In genomic region chr4:117680963-117681362, GRCm38 (mm10) we compare ENCODE assay signal across 11 mouse cellular contexts. TPM values are rescaled to one million over a fixed set of nuclear protein-coding genes. Genes with fewer than 3 reads are reported as not detected.
A peak's percentile ranks its signal among the peaks of the same experiment; 100 is the strongest.
DNase-seq lines count a peak whose midpoint lies in the region; ATAC-seq lines count a peak whose summit lies in the region.
"Had no signal": no experiment of that assay in that cellular context is flagged by ENCODE, and none has a peak within 500 bp of the region (broad histone marks: within the 10 kb centered on the region; RNA-seq: fewer than 3 reads in every experiment).

No protein-coding gene starts in this region.

- no peaks in the 10 kb centered on the region for H3K27me3 ChIP-seq in forebrain, embryonic 10.5 days (ENCODE audit: poor library complexity, severe bottlenecking)
- H3K27me3 ChIP-seq in forebrain, embryonic 16.5 days (replicated peaks; ENCODE audit: control insufficient read depth, insufficient read depth, low read length) = no peaks in the 10 kb centered on the region
- no peaks in the 10 kb centered on the region for H3K27me3 ChIP-seq in neural tube, embryonic 12.5 days (replicated peaks)
- H3K27me3 ChIP-seq in limb, embryonic 11.5 days (ENCODE audit: control insufficient read depth, insufficient read depth, low read length) = no peaks in the 10 kb centered on the region
- no peaks in the 10 kb centered on the region for H3K27me3 ChIP-seq in stomach, embryonic 15.5 days (replicated peaks)

- H3K9me3 ChIP-seq in forebrain, embryonic 10.5 days = no peaks in the 10 kb centered on the region
- no peaks in the 10 kb centered on the region for H3K9me3 ChIP-seq in forebrain, embryonic 16.5 days (ENCODE audit: control insufficient read depth, low read length)
- no peaks in the 10 kb centered on the region for H3K9me3 ChIP-seq in neural tube, embryonic 12.5 days
- no peaks in the 10 kb centered on the region for H3K9me3 ChIP-seq in limb, embryonic 11.5 days (ENCODE audit: control insufficient read depth, low read length)
- H3K9me3 ChIP-seq in stomach, embryonic 15.5 days = no peaks in the 10 kb centered on the region

- no peak overlapping the region for H3K9ac ChIP-seq in forebrain, embryonic 16.5 days (replicated peaks; ENCODE audit: low read depth, low read length)
- H3K9ac ChIP-seq in neural tube, embryonic 12.5 days = peak overlapping the region; percentile 74; the same call in 1 of the 2 replicates
- H3K9ac ChIP-seq in limb, embryonic 11.5 days (ENCODE audit: low read length) = no peak overlapping the region
- H3K9ac ChIP-seq in stomach, embryonic 15.5 days = no peak overlapping the region

- H3K36me3 ChIP-seq in forebrain, embryonic 10.5 days (replicated peaks) = peaks cover 50% of the 10 kb centered on the region
- H3K36me3 ChIP-seq in forebrain, embryonic 16.5 days (ENCODE audit: control insufficient read depth, insufficient read depth) = peaks cover 12% of the 10 kb centered on the region; the same call in 1 of the 2 replicates
- H3K36me3 ChIP-seq in neural tube, embryonic 12.5 days = peaks cover 35% of the 10 kb centered on the region
- no peaks in the 10 kb centered on the region; the same call in 1 of the 2 replicates for H3K36me3 ChIP-seq in limb, embryonic 11.5 days (ENCODE audit: control insufficient read depth, insufficient read depth, low read length)
- peaks cover 28% of the 10 kb centered on the region for H3K36me3 ChIP-seq in stomach, embryonic 15.5 days

- no peak for ATAC-seq in forebrain, embryonic 16.5 days
- ATAC-seq in neural tube, embryonic 12.5 days (ENCODE audit: low FRiP score, low read depth) = no peak
- no peak for ATAC-seq in limb, embryonic 11.5 days (ENCODE audit: insufficient number of reproducible peaks, low FRiP score, low TSS enrichment, low read depth)
- no peak for ATAC-seq in stomach, embryonic 15.5 days (ENCODE audit: insufficient read depth, low FRiP score, low read depth)

- no peak overlapping the region; the same call in 1 of the 2 replicates for H3K4me2 ChIP-seq in forebrain, embryonic 16.5 days (ENCODE audit: low read length)
- H3K4me2 ChIP-seq in neural tube, embryonic 12.5 days (replicated peaks) = peak overlapping the region; percentile 95
- H3K4me2 ChIP-seq in limb, embryonic 11.5 days (ENCODE audit: low read depth, severe bottlenecking) = peak overlapping the region; percentile 84
- H3K4me2 ChIP-seq in stomach, embryonic 15.5 days = peak overlapping the region; percentile 83

- peak overlapping the region; percentile 71 for H3K4me3 ChIP-seq in forebrain, embryonic 10.5 days
- no peak overlapping the region for H3K4me3 ChIP-seq in forebrain, embryonic 16.5 days (replicated peaks; ENCODE audit: low read length)
- H3K4me3 ChIP-seq in neural tube, embryonic 12.5 days = no peak overlapping the region; the same call in 1 of the 2 replicates
- no peak overlapping the region for H3K4me3 ChIP-seq in limb, embryonic 11.5 days (ENCODE audit: low read depth, low read length)
- peak overlapping the region; percentile 82 for H3K4me3 ChIP-seq in stomach, embryonic 15.5 days (replicated peaks)

- DNase-seq in forebrain, embryonic 10.5 days (ENCODE audit: extremely low spot score, low spot score) = no peak
- DNase-seq in neural tube, embryonic 10.5 days (ENCODE audit: extremely low spot score, low spot score) = no peak
- DNase-seq in limb, embryonic 11.5 days (ENCODE audit: low spot score) = no peak
- DNase-seq in thymus, adult 18-20 months = no peak
- DNase-seq in adrenal gland, postnatal 36 days = no peak
- DNase-seq: cerebellum, adult 8-10 months; spleen, adult 18-20 months had no signal

- H3K27ac ChIP-seq in forebrain, embryonic 10.5 days = no peak overlapping the region
- H3K27ac ChIP-seq in forebrain, embryonic 16.5 days (ENCODE audit: low read length) = no peak overlapping the region
- no peak overlapping the region for H3K27ac ChIP-seq in neural tube, embryonic 12.5 days
- H3K27ac ChIP-seq in limb, embryonic 11.5 days (replicated peaks; ENCODE audit: low read depth, low read length) = no peak overlapping the region
- H3K27ac ChIP-seq in stomach, embryonic 15.5 days = no peak overlapping the region

- H3K4me1 ChIP-seq in forebrain, embryonic 10.5 days = peaks cover 24% of the 10 kb centered on the region
- H3K4me1 ChIP-seq in forebrain, embryonic 16.5 days (replicated peaks; ENCODE audit: control insufficient read depth, insufficient read depth, low read length) = peaks cover 15% of the 10 kb centered on the region
- H3K4me1 ChIP-seq in neural tube, embryonic 12.5 days = peaks cover 12% of the 10 kb centered on the region
- peaks cover 4% of the 10 kb centered on the region for H3K4me1 ChIP-seq in limb, embryonic 11.5 days (ENCODE audit: control insufficient read depth, insufficient read depth, low read length)
- H3K4me1 ChIP-seq in stomach, embryonic 15.5 days = peaks cover 11% of the 10 kb centered on the region; the same call in 1 of the 2 replicates

- WGBS in forebrain, embryonic 10.5 days = 84% methylated on average over 6 of the region's 6 CpGs
- WGBS in forebrain, embryonic 16.5 days = 79% methylated on average over 6 of the region's 6 CpGs
- 83% methylated on average over 6 of the region's 6 CpGs for WGBS in neural tube, embryonic 12.5 days
- 83% methylated on average over 6 of the region's 6 CpGs for WGBS in limb, embryonic 11.5 days
- 81% methylated on average over 6 of the region's 6 CpGs for WGBS in stomach, embryonic 15.5 days

RNA-seq across cellular contexts. Expression of gene Dmap1, which starts 1.1 kb away (rescaled TPM):
- polyA plus RNA-seq in forebrain, embryonic 10.5 days (2016; fragmentation: Nextera tagmentation; extraction: Ambion mirVana) = 72.3 and 76.1 TPM in 2 replicates
- 80.1 and 80.4 TPM in 2 replicates for polyA plus RNA-seq in forebrain, embryonic 16.5 days (2015; fragmentation: Nextera tagmentation; extraction: Ambion mirVana)
- polyA plus RNA-seq in neural tube, embryonic 12.5 days (2016; fragmentation: Nextera tagmentation; extraction: Ambion mirVana) = 66.3 and 77.5 TPM in 2 replicates
- 90.5 and 93.2 TPM in 2 replicates for polyA plus RNA-seq in limb, embryonic 11.5 days (2014; fragmentation: Nextera tagmentation; extraction: Ambion mirVana)
- 47.2 and 50.7 TPM in 2 replicates for polyA plus RNA-seq in stomach, embryonic 15.5 days (2015; fragmentation: Nextera tagmentation; extraction: Ambion mirVana)
- total RNA-seq in adrenal gland, postnatal 36 days (2021) = 10 to 100 TPM; 25.2 to 27.3 TPM

RNA-seq across cellular contexts. Expression of gene Gm12845, which starts 43.2 kb away (rescaled TPM):
- not detected in 2 replicates for polyA plus RNA-seq in forebrain, embryonic 10.5 days (2016; fragmentation: Nextera tagmentation; extraction: Ambion mirVana)
- polyA plus RNA-seq in forebrain, embryonic 16.5 days (2015; fragmentation: Nextera tagmentation; extraction: Ambion mirVana) = not detected in 2 replicates
- not detected in 2 replicates for polyA plus RNA-seq in neural tube, embryonic 12.5 days (2016; fragmentation: Nextera tagmentation; extraction: Ambion mirVana)
- polyA plus RNA-seq in limb, embryonic 11.5 days (2014; fragmentation: Nextera tagmentation; extraction: Ambion mirVana) = not detected in 2 replicates
- not detected in 2 replicates for polyA plus RNA-seq in stomach, embryonic 15.5 days (2015; fragmentation: Nextera tagmentation; extraction: Ambion mirVana)
- total RNA-seq in adrenal gland, postnatal 36 days (2021) = not detected
- total RNA-seq: liver, adult 2 months had no signal
- polyA plus RNA-seq: liver, adult 2 months had no signal

Comparison
In these comparisons a context has a peak if more than half of its experiments do, and no peak if none do; other contexts are left out.
1. H3K4me3 ChIP-seq: peak in forebrain, embryonic 10.5 days (single experiment) and stomach, embryonic 15.5 days (single experiment); none in forebrain, embryonic 16.5 days (single experiment), neural tube, embryonic 12.5 days (single experiment) and limb, embryonic 11.5 days (single experiment).